Mouse (Mus musculus): ENCODE results near the gene Ccl17. TPM values are rescaled to one million over a fixed set of nuclear protein-coding genes. Genes with fewer than 3 reads are reported as not detected.
"Not testable (repeated sequence)": the region's sequence is repeated elsewhere in the genome, so short reads cannot be mapped to it uniquely, and the experiment has no call there.

Ccl17 gene
- total RNA-seq, 2 experiments from 2014 or later = not detected

GRCm38 (mm10) chr8:94820553-94820952, 10.3 kb downstream of the Ccl17 start:
- intact Hi-C loops (cut with DNase I) = no loop called here
- no peak for DNase-seq

- intact Hi-C loops (cut with DNase I) = no loop called here
- no peak for DNase-seq
Measured at GRCm38 (mm10) chr8:94821381-94821780, 11.1 kb downstream of the Ccl17 start.

GRCm38 (mm10) chr8:94822637-94823560, 12.6 kb downstream of the Ccl17 start:
- peak; percentile 63 to 76 for DNase-seq
- intact Hi-C loops (cut with DNase I) = loop anchor here (2.0 kb wide), 1 partner anchor 86 kb away; no protein-coding TSS in a partner anchor

GRCm38 (mm10) chr8:94825170-94825569, 14.9 kb downstream of the Ccl17 start:
- no peak for DNase-seq
- intact Hi-C loops (cut with DNase I) = no loop called here

- intact Hi-C loops (cut with DNase I) = no loop called here
- no peak for DNase-seq
Measured at GRCm38 (mm10) chr8:94826210-94826609, 16.0 kb downstream of the Ccl17 start.

GRCm38 (mm10) chr8:94828284-94828683, 18.0 kb downstream of the Ccl17 start:
- DNase-seq = no peak
- intact Hi-C loops (cut with DNase I) = no loop called here

GRCm38 (mm10) chr8:94833901-94834405, 23.7 kb downstream of the Ccl17 start:
- DNase-seq; intact Hi-C loops (cut with DNase I): not testable (repeated sequence)

- DNase-seq; intact Hi-C loops (cut with DNase I): not testable (repeated sequence)
Measured at GRCm38 (mm10) chr8:94835751-94836150, 25.5 kb downstream of the Ccl17 start.

- intact Hi-C loops (cut with DNase I) = no loop called here
- no peak for DNase-seq
Measured at GRCm38 (mm10) chr8:94836456-94837240, 26.4 kb downstream of the Ccl17 start.

GRCm38 (mm10) chr8:94837662-94838574, 27.7 kb downstream of the Ccl17 start, which contains the start of the genes Coq9 and Ciapin1:
Gene Coq9, plus strand, starts transcription at chr8:94838321.
Gene Ciapin1, minus strand, starts transcription at chr8:94838358.
- peak; percentile 95 to 96 for DNase-seq
- intact Hi-C loops (cut with DNase I) = no loop called here

- DNase-seq = peak; percentile 82 to 86
- intact Hi-C loops (cut with DNase I) = no loop called here
Measured at GRCm38 (mm10) chr8:94838600-94838999, 28.3 kb downstream of the Ccl17 start.

- intact Hi-C loops (cut with DNase I) = no loop called here
- DNase-seq = no peak
Measured at GRCm38 (mm10) chr8:94841183-94841582, 30.9 kb downstream of the Ccl17 start.

- no peak for DNase-seq
- intact Hi-C loops (cut with DNase I) = no loop called here
Measured at GRCm38 (mm10) chr8:94850049-94850448, 39.8 kb downstream of the Ccl17 start.

- intact Hi-C loops (cut with DNase I); DNase-seq: not testable (repeated sequence)
Measured at GRCm38 (mm10) chr8:94854761-94855160, 44.5 kb downstream of the Ccl17 start.

- intact Hi-C loops (cut with DNase I) = no loop called here
- no peak for DNase-seq
Measured at GRCm38 (mm10) chr8:94857011-94857345, 46.7 kb downstream of the Ccl17 start.

- peak; percentile 94 to 96 for DNase-seq
- intact Hi-C loops (cut with DNase I) = no loop called here
Measured at GRCm38 (mm10) chr8:94857346-94858173, 47.3 kb downstream of the Ccl17 start, which contains the start of gene Polr2c. Gene Polr2c, plus strand, starts transcription at chr8:94857450.

GRCm38 (mm10) chr8:94861352-94861910, 51.2 kb downstream of the Ccl17 start:
- peak; percentile 70 to 82 for DNase-seq
- intact Hi-C loops (cut with DNase I) = no loop called here

Data from heart, postnatal 14 days (tissue).